Mouse (Mus musculus) large intestine, adult 2 months (tissue): ENCODE data around the gene Spon1. TPM values are rescaled to one million over a fixed set of nuclear protein-coding genes. Genes with fewer than 3 reads are reported as not detected.

ENCODE experiments used
- DNase-seq: peaks from one replicate; pipeline ENCODE4 v3.0.0-alpha.2; 2012; ENCODE audit warnings: low read depth, low spot score
- WGBS: fragments of 180-500 bp; shearing (Covaris S2); methylation state at CpG from one replicate; pipeline ENCODE4 v1.1.7; 2018; 5-methylcytosine and 5-hydroxymethylcytosine counted together
- polyA plus RNA-seq: library from polyadenylated mRNA; depleted of rRNA; stranded (reverse); fragments of >200 nt; gene quantifications from 2 replicates; pipeline ENCODE4 v1.2.3, GENCODE M21; 2012; rRNA removed

The Spon1 gene
- 2.2 and 4.6 TPM in 2 replicates for polyA plus RNA-seq

DNA sequence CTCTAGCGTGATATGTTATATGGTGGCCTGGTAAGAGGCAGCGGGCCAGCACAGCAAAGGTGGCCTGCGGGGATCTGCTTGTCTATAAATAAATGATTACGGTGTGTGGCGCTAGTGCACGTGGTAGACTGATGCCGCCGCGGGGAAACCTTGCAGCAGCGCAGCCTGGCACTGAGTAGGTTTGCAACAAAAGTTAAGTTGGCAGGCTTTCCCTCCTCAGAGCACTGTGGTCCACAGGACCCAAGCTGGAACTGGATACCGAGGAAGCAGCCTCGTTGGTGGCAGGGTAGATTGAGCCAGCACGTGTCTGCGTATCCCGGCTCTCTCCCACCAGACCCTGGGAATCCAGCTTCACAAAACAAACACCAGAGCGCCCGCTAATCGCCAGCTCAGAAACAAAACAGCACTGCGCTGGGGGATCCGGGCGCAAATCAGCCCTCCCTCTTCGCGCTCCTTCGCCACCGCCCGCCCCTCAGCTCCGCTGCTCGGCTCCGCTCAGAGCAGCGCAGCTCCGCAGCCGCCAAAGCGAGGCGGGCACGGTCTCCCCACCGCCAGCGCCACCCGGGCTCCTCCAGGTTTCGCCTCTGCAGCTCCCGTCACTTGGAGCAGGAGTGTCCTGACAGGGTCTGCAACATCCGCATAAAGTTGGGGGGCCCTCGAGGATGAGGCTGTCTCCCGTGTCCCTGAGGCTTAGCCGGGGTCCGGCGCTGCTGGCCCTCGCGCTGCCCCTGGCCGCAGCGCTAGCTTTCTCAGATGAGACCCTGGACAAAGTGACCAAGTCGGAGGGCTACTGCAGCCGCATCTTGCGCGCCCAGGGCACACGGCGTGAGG lies at the start of gene Spon1:
Spon1 (plus strand) TSS at position 332 of the 831 bp plus-strand sequence.
- under 1% methylated on average over 56 of the region's 56 CpGs for WGBS
- no peak for DNase-seq

DNA sequence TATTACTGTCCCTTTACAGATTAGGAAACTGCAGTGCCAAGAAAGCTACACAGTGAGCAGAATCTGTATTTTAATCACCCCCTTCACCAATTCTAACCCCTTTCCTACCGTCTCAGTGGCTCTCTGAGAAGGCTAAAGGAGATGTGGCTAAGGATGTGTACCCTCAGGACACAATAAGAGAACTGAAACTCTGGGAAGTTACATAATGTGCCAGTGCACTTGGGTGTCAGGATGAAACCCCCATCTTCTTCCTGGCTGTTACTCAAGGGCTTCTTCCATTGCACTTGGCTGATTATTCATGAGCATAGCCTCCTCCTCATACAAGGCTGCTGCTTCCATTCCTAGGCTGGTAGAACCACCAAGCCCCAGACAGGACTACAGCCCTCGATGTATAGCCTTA lies 43.8 kb upstream of the Spon1 start:
- DNase-seq = no peak
- 71% methylated on average over 2 of the region's 2 CpGs for WGBS

DNA sequence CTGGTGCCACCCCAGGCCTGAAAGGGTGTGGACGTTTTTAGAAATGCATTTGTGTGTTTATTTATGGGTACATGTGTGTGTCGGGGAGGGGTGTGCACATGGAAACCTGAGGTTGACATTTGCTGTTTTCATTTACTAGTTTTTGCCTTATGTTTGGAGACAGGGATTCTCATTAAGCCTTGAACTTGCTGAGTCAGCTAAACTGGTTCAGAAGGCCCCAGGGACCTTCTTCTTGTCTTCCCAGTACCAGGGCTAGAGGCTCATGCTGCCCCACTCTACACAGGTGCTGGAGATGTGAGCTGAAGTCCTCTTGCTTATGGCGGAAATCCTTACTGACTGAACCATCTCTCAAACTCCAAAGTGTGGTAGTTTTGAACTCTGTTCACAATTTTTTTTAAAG lies 41.9 kb upstream of the Spon1 start:
- WGBS = 68% methylated on average over 3 of the region's 3 CpGs
- DNase-seq = no peak

DNA sequence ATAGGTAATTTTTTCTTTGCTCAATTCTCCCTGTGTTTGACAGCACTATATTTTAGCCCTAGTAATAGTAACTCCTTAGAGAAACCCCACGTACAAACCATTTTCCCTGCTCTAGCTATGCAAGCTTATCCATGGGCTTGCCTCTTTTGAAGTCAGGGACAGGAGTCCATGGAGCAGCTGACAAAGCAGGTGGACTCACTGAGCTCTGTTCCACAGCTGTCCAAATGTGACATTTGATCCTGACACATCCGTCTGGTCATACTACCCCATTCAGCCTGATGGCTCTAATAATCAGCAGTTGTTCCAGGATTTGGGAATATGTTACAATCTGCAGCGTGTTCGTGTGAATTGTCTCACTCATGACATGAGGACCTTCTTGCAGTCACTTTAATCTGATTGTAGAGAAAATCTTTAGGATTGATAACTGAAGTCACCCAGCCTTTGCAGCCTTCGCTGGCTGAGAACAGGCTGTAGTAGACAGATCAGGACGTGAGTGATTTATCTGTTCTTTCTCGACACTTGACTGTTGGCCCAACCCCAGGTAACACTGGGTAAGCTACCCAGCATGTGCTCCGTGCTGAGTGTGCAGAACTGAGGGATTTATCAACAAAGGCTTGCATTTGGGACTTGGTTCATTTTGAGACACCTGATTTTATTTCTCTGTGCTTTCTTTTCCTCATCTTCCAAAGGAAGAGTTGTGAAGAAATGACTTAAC lies 37.6 kb upstream of the Spon1 start:
- DNase-seq = no peak
- 84% methylated on average over 8 of the region's 8 CpGs for WGBS

DNA sequence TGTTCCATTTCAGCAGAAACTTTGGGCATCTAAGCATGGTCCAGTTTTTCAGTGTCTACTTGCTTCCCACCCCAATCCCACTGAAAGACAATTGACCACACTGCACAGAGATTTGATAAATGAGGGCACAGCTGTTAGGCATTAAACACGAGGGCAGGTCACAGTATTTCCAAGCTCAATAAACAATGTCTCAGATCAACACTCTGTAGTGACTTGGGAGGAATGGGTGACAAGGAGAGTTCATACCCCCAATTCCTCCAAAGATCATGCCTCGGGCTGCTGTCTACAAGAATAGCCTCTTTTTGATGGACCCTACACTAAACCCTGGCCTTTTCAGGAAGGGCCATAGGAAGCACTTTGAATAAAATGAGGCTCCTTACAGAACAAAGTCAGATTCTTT lies 36.9 kb upstream of the Spon1 start:
- DNase-seq = no peak
- 51% methylated on average over 2 of the region's 2 CpGs for WGBS

DNA sequence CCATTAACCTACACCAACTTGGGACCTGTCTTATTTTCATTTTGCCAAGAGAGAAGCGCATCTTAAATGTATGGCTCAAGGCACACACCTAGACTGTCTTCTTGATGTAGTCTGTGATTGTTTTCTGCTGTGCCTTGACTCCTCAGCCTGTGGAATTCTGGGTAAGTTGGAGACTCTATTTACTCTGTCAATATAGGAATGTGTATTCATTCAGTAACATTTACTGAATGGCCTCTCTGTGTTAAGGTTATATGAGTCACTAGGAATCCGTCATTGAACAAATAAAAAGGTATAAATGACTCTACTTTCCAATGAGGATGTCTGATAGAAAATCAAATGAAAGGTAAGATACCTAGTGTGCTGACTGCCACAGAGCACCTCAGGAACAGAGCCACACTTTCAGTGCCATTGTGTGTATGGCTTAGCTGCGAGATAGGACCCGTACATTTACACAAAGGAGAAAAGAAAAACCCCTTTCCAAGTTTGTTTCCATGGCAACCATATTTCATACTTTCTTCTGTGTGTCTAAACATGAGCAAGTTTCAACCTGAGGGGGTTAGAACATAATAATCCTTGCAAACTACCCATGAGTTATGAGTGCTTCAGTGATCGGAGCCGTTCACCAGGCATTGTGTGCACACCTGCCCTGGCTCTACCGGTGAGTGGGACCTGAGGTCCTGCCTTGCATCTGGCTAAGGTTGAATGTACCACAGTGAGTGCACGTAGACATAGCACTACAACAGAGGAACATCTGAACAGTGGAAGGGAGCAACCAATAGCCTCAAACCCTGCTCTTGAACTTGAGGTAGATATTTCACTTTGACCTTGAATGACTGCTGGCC lies 35.2 kb upstream of the Spon1 start:
- WGBS = 39% methylated on average over 8 of the region's 8 CpGs
- DNase-seq = peak; percentile 18

DNA sequence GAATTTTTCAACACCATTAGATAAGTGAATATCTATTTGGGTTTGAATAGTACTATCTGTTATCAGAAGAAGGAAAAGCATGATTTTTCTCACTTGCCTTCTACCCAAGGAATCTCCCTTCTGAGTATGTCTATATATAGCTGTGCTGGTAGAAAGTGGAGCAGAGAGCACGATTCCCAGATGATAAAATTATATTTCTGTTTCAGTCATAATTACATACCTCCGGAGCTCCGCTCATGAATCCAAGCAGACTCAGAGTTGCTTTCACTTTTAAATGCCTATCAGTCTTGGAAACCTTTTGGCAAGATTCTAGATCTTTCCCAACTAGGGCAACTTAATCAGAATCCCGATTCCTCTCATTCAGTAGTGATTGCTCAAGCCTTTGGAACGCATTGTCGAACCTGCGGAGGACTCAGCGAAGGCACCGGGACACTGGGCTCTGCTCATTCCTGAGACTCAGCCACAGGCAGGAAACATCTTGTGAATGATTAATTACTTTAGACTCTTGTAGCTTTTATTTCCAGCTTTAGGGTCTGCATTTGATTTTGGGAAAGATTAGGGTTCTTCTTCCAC lies 27.9 kb upstream of the Spon1 start:
- DNase-seq = no peak
- WGBS = 57% methylated on average over 9 of the region's 9 CpGs

DNA sequence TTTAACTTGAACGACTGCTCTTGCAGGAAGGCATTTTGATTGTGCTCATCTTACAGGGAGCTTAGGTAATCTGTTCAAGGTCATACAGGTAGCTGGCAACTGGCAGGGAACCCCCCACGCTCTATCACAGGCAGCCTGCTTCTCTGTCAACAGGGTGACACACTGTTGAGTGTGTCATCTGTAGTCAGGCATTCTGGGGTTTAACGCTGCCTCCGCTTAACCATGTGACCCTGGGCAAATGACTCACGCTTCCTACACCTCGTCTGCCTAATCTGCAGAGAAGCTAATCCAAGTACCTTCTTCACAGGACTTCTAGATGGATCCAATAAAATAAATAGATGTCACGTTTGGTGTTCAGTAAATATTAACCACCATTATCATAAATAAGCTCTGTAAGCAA lies 26.6 kb upstream of the Spon1 start:
- no peak for DNase-seq
- WGBS = 52% methylated on average over 7 of the region's 7 CpGs

DNA sequence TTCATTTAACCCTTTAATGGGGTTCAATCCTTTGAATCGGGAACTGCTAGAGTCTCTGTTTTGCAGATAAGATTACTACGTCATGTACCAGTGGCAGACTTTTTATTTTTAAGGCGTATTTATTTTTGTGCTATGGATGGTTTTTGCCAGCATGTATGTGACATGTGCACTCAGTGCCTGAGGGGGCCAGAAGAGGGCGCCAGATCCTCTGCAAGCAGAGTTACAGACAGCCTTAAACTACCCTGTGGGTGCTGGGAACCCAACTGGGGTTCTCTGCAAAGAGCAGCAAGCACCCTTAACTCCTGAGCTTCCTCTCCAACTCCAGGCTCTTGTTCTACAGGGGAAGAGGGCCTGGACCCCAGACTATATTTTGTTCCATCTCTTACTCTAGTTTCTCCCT lies 23.2 kb upstream of the Spon1 start:
- no peak for DNase-seq
- 90% methylated on average over 4 of the region's 4 CpGs for WGBS

DNA sequence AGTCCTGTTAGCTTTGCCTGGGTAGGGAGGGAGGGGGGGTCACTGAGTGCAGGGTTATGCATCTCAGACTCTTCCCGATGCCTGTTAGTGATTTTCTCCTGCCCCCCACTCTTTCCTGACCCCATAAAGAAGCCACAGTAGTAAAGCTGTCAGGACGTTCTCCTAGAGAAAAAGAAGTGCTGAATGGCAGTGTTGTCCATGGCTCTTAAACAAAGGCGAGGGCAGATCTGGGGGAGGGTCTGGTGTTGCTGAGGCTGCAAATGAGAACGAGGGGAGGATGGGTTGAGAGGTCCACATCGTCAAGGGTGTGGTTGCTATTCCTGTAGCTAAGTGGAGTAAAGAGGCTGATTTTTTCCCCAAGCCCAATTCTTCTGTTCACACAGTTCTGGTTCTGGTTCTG lies 21.8 kb upstream of the Spon1 start:
- no peak for DNase-seq
- WGBS = 38% methylated on average over 5 of the region's 5 CpGs

DNA sequence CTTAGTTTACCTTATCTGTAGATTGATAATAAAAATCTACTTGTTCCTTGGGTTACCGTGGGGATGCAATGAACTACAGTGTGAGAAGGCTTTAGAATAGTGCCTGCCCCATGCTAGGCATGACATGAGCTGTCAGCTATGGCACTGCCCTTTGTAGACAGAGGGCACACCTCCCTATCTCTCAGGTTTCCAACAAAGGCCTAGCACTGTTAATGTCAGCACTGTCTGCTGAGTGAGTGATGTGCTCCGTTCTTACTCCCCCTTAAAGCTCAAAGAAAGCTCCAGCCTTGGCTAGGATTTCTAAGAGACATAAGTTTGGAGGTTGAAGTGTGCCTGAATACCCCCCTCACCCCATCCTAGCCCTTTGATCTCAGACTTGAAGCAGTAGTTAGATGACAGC lies 9.2 kb upstream of the Spon1 start:
- WGBS = 91% methylated on average over 2 of the region's 2 CpGs
- DNase-seq = no peak

DNA sequence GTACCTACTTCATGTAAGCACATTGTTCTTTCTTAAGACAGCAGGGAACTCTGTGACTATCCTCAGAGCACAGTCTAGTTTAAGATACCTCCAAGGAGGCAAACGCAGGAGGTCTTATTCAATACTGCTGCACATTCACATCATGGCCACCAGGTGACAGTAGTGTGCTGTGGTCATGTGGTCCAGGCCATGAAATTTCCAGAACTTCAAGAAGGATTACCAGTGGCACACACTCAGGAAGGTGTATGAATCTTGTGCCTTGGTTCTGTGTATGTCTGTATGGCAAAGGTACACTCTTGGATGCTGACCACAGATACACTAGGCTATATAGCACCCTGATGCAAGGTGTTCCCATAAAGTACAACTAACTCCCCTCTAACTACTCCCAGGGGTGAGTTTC lies 6.6 kb upstream of the Spon1 start:
- DNase-seq = peak; percentile 28
- WGBS = 12% methylated on average over 1 of the region's 1 CpGs

DNA sequence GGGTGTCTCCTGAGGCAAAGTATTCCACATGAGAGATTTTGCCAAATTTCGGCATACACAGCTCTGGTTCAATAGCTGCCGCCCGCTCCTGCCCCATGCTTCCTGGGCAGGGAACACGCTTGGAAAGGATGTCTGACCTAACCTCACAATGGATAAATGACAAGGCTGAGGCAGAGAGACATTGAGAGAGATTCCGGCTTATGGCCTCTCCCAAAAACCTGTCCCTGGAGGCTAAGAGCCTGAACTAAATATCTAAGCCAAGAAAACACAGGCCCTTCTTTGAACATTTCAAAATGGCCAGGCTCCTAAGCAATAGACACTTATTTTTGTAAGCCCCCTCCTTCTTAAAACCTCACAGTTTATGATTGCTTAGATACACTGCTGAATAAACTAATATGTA lies 665 bp upstream of the Spon1 start:
- 94% methylated on average over 5 of the region's 5 CpGs for WGBS
- no peak for DNase-seq

DNA sequence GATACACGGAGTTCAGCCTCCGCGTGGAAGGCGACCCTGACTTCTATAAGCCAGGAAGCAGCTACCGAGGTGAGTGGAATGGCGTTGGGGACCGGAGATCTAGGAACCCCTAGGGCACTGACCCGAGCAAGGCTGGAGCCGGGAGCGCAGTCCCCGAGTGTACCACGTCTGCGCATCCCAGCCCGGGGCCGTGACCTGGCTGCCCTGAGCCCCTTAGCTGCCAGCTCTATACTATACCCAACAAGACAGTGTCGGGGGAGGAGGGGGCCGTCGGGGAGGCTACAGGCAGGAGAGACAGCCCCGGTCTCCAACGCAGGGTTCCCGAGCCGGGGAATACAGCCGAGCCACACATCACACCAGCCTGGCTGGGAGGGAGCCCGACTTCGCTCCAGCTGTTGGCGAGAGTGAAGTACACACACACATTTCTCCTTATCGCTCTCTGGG lies 722 bp downstream of the Spon1 start:
- no peak for DNase-seq
- 2% methylated on average over 27 of the region's 27 CpGs for WGBS

DNA sequence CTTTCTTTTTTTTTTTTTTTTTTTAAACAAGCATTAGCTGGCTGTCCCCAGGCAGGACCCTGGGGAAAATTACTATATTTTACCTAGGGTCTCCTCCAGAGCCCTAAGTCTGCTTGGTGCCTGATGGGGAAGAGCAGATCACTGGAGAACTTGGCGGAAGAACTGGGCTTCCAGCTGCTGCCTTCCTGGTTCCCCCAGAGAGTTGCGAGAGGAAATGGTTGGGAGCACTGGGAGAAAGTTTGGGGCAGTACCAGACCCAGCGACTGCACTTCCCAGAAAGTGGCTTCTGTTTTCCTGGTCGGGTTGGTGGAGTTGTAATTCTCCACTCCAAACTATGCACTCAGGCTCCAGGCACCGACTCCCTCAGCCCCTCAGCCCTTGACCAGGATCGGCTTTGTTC lies 1.7 kb downstream of the Spon1 start:
- 53% methylated on average over 6 of the region's 6 CpGs for WGBS
- no peak for DNase-seq

DNA sequence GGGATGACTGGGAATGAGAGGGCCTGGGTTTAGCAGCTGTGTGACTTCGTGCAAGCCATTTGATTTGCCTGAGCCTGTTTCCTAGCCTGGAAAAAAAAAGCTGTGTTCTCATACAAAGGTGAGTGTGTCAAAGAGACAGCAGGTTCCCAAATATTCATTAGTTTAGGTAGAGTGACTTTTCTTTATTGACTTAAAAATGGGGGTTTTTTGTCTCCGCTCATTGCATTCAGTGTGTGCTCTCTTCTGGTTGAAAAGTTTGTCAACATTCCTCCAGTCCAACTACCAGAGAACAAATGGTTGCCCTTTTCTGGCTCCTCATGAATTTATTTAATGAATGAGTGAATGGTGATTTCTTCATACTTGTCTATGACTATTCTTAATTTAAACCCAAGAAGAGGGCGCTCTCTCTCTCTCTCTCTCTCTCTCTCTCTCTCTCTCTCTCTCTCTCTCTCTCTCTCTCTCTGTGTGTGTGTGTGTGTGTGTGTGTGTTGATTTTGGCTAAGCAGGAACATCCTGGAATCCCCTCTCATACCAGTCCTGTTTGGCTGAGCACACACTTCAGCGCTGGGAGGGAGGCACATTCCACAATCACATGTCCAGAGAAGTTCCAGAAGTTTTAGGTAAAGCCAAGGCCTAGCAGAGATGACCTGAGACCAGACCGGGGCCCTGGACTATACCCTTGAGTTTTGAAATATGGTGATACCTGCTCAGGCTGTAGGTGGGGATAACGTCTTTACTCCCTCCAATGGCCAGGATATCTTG lies 2.6 kb downstream of the Spon1 start:
- WGBS = 73% methylated on average over 6 of the region's 6 CpGs

DNA sequence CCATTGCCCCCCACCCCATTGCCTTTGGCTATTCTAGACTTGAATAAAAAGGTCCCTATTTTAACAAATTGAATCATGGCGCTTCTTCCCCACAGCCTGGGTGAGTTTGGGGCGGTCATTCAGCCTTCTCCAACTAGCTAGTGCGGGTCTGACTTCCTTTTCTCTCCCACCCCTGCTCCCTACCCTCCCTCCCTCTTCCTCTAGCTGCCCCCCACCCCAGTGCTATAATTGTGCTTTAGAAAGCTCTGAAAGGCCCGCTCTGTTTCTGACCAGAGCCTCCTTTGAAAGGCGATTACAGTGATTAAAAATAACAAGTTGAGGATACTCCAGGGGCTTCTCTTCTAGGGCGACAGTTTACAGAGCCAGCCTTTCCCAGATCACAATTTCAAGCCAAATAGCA lies 3.5 kb downstream of the Spon1 start:
- 70% methylated on average over 6 of the region's 6 CpGs for WGBS

More for the DNA sequence above, 2.6 kb downstream of the Spon1 start:
- DNase-seq = no peak

DNA sequence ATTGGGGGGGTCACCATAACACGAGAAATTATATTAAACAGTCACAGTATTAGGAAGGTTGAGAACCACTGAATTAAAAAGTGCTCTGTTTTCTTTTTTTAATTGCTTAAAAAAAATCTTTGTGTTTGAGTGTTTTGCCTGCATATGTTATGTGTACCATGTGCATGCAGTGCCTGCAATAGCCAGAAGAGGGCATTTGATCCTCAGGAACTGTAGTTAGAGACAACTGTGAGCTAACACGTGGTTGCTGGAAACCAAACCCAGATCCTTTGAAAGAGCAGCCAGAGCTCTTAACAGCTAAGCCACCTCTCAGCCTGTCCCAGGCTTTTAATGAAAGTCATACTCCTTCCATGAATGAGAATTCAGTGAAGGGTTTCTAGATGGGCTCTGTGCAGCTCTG lies 6.3 kb downstream of the Spon1 start:
- no peak for DNase-seq
- 90% methylated on average over 2 of the region's 2 CpGs for whole genome bisulfite sequencing

More for the DNA sequence above, 3.5 kb downstream of the Spon1 start:
- no peak for DNase-seq

DNA sequence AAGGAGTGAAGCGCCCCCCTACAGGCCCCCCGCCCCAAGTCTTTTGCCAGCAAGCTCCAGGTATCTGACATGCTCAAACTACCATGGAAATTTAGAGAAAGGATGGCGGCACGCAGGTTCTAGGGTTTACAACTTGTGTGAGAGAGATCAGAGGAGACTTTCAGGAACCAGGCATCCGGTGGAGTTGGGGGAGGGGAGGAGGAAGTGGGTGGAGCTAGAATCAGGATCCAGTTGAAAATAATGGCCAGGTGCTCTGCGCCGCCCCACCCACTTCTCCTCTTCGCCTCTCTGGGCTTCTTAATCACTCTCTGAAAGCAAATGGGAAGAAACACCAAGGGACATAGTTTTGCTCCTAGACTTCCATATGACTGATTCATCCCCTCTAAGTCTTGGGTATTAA lies 7.6 kb downstream of the Spon1 start:
- DNase-seq = no peak
- WGBS = 41% methylated on average over 8 of the region's 8 CpGs
